Mouse (Mus musculus) hindbrain, embryonic 13.5 days (tissue): ENCODE data around the gene Thap2. TPM values are rescaled to one million over a fixed set of nuclear protein-coding genes. Genes with fewer than 3 reads are reported as not detected.

ENCODE experiments used
- ATAC-seq: fragments of 200-750 bp; cut with Nextera tagmentation; 2 replicates; pipeline ENCODE4 v1.8.0; 2017; ENCODE audit warnings: moderate TSS enrichment; ENCODE audit not compliant: low FRiP score
- H3K27ac ChIP-seq: fragments of 300-500 bp; sonication (generic); 2 replicates; pipeline ENCODE4 v1.5.1; 2015; ENCODE audit warnings: inconsistent platforms, mild to moderate bottlenecking, moderate library complexity
- H3K27me3 ChIP-seq: fragments of 300-500 bp; sonication (generic); 2 replicates; pipeline ENCODE4 v1.6.1; 2015; ENCODE audit warnings: mild to moderate bottlenecking, inconsistent platforms
- H3K36me3 ChIP-seq: fragments of 300-500 bp; sonication (generic); 2 replicates; pipeline ENCODE4 v1.6.1; 2015; ENCODE audit warnings: mild to moderate bottlenecking, inconsistent platforms
- H3K4me1 ChIP-seq: fragments of 300-500 bp; sonication (generic); replicated peaks from 2 replicates; pipeline ENCODE4 v1.6.1; 2015; ENCODE audit warnings: inconsistent platforms
- H3K4me2 ChIP-seq: fragments of 300-500 bp; sonication (generic); 2 replicates; pipeline ENCODE4 v1.6.1; 2015; ENCODE audit warnings: inconsistent platforms, mild to moderate bottlenecking, moderate library complexity
- H3K4me3 ChIP-seq: fragments of 300-500 bp; sonication (generic); 2 replicates; pipeline ENCODE4 v1.5.1; 2015; ENCODE audit warnings: mild to moderate bottlenecking, inconsistent platforms
- H3K9ac ChIP-seq: fragments of 300-500 bp; sonication (generic); 2 replicates; pipeline ENCODE4 v1.6.1; 2015; ENCODE audit warnings: mild to moderate bottlenecking, inconsistent platforms
- H3K9me3 ChIP-seq: fragments of 300-500 bp; sonication (generic); 2 replicates; pipeline ENCODE4 v1.6.1; 2016; ENCODE audit warnings: inconsistent platforms
- WGBS: fragments of 180-500 bp; shearing (Covaris S2); methylation state at CpG from one replicate; pipeline ENCODE4 v1.1.7; 2015; 5-methylcytosine and 5-hydroxymethylcytosine counted together
- polyA plus RNA-seq: library from polyadenylated mRNA; unstranded; fragments of >200 nt; fragmentation: Nextera tagmentation; extraction: Ambion mirVana; gene quantifications from 2 replicates; pipeline ENCODE4 v1.2.1, GENCODE M21; 2015

Gene Thap2
- polyA plus RNA-seq, 1 experiment from 2014 or later, result 29.9 TPM

- no peak for ATAC-seq
- Histone ChIP-seq H3K9me3 (no peaks in the 10 kb centered on the region), H3K27ac (peak overlapping the region; percentile 98), H3K4me1 (peaks cover 40% of the 10 kb centered on the region), H3K9ac (peak overlapping the region; percentile 70), H3K4me2 (peak overlapping the region; percentile 60), H3K36me3 (no peaks in the 10 kb centered on the region), H3K4me3 (peak overlapping the region; percentile 92), H3K27me3 (no peaks in the 10 kb centered on the region)
- WGBS, result 14% methylated on average over 12 of the region's 12 CpGs
Measured at GRCm38 (mm10) chr10:115382846-115383643, 1.2 kb downstream of the Thap2 start.

DNA sequence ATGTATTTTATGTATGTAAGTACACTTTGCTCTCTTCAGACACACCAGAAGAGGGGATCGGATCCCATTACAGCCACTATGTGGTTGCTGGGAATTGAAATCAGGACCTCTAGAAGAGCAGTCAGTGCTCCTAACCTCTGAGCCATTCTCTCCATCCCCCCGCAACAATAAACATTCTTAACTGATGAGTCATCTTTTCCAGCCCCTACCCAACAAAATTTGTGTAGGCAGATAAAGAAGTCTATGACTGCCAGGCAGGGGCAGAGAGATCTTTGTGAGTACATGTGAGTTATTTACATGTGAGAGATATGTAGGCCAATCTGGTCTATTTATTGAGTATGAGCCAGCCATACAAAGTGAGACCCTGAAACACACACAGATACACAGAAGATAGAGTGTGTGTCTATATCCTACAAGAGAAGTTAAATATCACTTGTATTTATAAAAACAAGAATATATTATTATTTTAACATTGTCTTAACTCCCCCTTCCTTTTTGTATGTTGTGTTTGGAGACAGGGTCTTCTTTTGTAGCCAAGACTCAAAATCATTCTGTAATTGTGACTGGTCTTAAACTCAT is 2.6 kb downstream of the Thap2 start:
- Histone ChIP-seq H3K4me1 (peaks cover 27% of the 10 kb centered on the region), H3K36me3 (no peaks in the 10 kb centered on the region), H3K9me3 (no peaks in the 10 kb centered on the region), H3K9ac (no peak overlapping the region), H3K4me2 (0 out of 2 replicates have a peak overlapping the region, but pooled peaks have one; percentile 60), H3K4me3 (no peak overlapping the region), H3K27ac (no peak overlapping the region), H3K27me3 (no peaks in the 10 kb centered on the region)
- no peak for ATAC-seq
- 87% methylated on average over 2 of the region's 2 CpGs for WGBS

DNA sequence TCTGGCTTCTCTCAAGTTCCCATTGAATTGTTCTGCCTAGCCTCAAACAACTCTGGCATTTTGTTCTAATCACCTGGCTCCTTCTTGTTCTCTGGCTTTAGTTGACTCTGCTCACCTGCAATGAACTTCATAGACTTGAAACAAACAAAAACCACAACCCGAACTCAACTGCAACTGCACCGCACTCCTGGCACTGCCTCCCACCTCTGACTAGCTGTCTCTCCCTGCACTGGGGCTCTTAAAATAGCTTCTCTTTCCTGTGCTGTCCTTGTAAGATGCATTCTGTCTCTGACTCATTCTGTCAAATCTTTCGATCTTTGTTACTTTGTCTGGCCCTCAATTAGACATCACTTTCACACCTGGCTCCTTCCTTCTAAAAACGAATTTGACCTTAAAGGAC is 21.1 kb downstream of the Thap2 start:
- peaks cover 6% of the 10 kb centered on the region; the same call in 1 of the 2 replicates for H3K36me3 ChIP-seq
- peak overlapping the region; percentile 72 for H3K4me2 ChIP-seq
- no peaks in the 10 kb centered on the region for H3K9me3 ChIP-seq
- no peak for ATAC-seq
- H3K4me1 ChIP-seq, result peaks cover 26% of the 10 kb centered on the region
- no peaks in the 10 kb centered on the region for H3K27me3 ChIP-seq
- 0 out of 2 replicates have a peak overlapping the region, but pooled peaks have one; percentile 68 for H3K9ac ChIP-seq
- peak overlapping the region; percentile 56 for H3K4me3 ChIP-seq
- WGBS, result 92% methylated on average over 4 of the region's 4 CpGs
- no peak overlapping the region for H3K27ac ChIP-seq

DNA sequence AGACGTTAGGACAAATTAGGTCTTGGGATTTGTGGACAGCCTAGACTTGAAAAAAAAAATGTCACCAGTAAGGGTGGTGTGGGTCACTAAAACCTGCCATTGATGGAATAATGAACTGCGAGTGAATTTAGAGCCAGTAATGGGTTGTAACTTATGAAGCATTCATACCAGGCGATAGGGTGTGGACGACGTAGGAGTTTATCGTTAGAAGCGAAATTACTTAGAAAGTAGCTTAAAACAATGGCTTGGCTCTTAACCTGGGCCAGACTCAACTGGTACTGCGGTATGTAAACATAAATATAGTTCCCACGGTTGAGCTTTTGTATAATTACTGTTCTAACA is 21.6 kb downstream of the Thap2 start:
- peak; percentile 22 for ATAC-seq
- peak overlapping the region; percentile 72 for H3K4me2 ChIP-seq
- no peaks in the 10 kb centered on the region for H3K9me3 ChIP-seq
- peaks cover 10% of the 10 kb centered on the region for H3K36me3 ChIP-seq
- H3K27ac ChIP-seq, result peak overlapping the region; percentile 95
- H3K9ac ChIP-seq, result peak overlapping the region; percentile 68
- H3K27me3 ChIP-seq, result no peaks in the 10 kb centered on the region
- peaks cover 26% of the 10 kb centered on the region for H3K4me1 ChIP-seq
- H3K4me3 ChIP-seq, result peak overlapping the region; percentile 56
- WGBS, result 8% methylated on average over 9 of the region's 9 CpGs

- H3K9me3 ChIP-seq, result no peaks in the 10 kb centered on the region
- WGBS, result under 1% methylated on average over 54 of the region's 58 CpGs
- ATAC-seq, result peak; percentile 99
- H3K9ac ChIP-seq, result peak within 1 kb of the TSS; percentile 68
- no peaks in the 10 kb centered on the region for H3K27me3 ChIP-seq
- H3K36me3 ChIP-seq, result peaks cover 15% of the 10 kb centered on the region
- H3K4me1 ChIP-seq, result peaks cover 26% of the 10 kb centered on the region
- peak within 1 kb of the TSS; percentile 56 for H3K4me3 ChIP-seq
- H3K4me2 ChIP-seq, result peak within 1 kb of the TSS; percentile 72
- H3K27ac ChIP-seq, result peak within 1 kb of the TSS; percentile 95
Measured at GRCm38 (mm10) chr10:115361840-115362622, 22.2 kb downstream of the Thap2 start, which contains the start of gene Tmem19. TSS of gene Tmem19 (minus strand) at chr10:115362501.

DNA sequence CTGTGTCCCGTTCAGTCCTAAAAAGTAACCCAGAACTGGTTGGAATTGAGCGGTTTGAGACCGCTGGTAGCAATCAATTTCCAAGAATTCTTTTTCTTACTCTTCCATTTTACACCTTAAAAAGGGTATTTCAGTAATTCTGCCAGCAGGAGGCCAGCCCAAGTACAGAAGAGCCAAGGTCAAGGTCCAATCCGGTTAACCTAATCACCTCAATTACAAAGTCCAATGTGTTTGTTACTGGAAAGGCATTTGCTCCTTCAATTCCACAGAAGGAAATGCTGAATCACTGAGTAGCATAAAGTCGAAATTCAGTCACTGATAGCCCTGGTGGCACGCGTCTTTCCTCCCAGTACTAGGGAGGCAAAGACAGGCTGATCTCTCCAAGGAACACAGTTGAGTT is 25.2 kb downstream of the Thap2 start:
- Histone ChIP-seq H3K4me3 (no peak overlapping the region), H3K4me2 (no peak overlapping the region), H3K9ac (no peak overlapping the region), H3K27ac (no peak overlapping the region), H3K36me3 (peaks cover 34% of the 10 kb centered on the region), H3K4me1 (peaks cover 26% of the 10 kb centered on the region), H3K9me3 (no peaks in the 10 kb centered on the region), H3K27me3 (no peaks in the 10 kb centered on the region)
- no peak for ATAC-seq
- WGBS, result 92% methylated on average over 7 of the region's 7 CpGs

DNA sequence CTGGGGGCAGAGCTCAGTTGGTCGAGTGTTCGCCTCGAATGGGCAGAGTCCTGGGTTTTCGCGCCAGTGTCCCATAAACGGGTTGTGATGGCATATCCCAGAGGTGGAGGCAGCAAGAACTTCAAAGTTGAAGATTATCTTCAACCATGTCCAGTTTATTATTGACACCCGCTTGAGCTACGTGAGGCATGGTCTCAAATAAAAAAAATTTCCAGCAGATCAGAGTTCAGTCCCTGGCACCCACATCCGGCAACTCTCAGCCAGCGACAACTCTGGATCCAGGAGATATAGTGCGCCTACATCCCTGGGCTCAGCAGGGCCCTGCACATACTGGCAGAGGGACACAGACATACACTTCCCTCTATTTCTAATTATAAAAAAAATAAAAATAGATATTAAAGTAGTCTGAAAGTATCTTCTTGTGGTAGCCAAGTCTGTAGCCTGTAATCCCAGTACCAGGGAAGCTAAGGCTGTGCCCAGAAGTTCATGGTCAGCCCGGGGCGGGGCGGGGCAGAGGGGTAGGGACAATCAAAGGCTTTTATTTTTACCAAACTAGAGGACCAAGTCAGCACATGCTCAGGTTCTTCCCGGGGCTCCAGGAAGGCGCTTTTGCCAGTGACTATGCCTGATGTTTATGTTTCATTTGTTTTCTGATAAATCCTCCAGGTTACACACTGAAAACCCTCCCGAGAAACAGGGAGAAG is 25.9 kb downstream of the Thap2 start:
- Histone ChIP-seq H3K9ac (no peak overlapping the region), H3K27me3 (no peaks in the 10 kb centered on the region), H3K4me1 (peaks cover 25% of the 10 kb centered on the region), H3K4me2 (no peak overlapping the region), H3K36me3 (peaks cover 34% of the 10 kb centered on the region), H3K4me3 (no peak overlapping the region), H3K27ac (no peak overlapping the region), H3K9me3 (no peaks in the 10 kb centered on the region)
- 96% methylated on average over 17 of the region's 17 CpGs for whole genome bisulfite sequencing
- no peak for ATAC-seq

DNA sequence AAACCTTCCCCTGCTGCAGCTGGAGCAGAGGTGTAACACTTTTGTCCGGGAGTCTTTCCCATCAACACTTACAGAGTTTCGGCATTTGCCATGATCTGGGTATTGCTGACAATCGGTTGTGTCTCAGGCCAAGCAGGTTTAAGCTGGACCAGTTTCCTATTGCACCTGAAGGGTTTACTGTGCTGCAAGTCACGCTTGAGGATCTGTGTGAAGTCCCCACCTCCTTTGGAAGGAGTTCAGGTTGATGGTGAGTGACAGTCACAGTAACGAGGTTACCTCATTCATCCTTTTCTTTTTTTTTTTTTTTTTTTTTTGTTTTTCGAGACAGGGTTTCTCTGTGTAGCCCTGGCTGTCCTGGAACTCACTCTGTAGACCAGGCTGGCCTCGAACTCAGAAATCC is 28.1 kb downstream of the Thap2 start:
- H3K4me1 ChIP-seq, result peaks cover 13% of the 10 kb centered on the region
- H3K4me2 ChIP-seq, result no peak overlapping the region
- H3K36me3 ChIP-seq, result peaks cover 37% of the 10 kb centered on the region
- no peaks in the 10 kb centered on the region for H3K9me3 ChIP-seq
- no peaks in the 10 kb centered on the region for H3K27me3 ChIP-seq
- 96% methylated on average over 6 of the region's 7 CpGs for WGBS
- H3K9ac ChIP-seq, result no peak overlapping the region
- no peak for ATAC-seq
- H3K27ac ChIP-seq, result no peak overlapping the region
- no peak overlapping the region for H3K4me3 ChIP-seq

DNA sequence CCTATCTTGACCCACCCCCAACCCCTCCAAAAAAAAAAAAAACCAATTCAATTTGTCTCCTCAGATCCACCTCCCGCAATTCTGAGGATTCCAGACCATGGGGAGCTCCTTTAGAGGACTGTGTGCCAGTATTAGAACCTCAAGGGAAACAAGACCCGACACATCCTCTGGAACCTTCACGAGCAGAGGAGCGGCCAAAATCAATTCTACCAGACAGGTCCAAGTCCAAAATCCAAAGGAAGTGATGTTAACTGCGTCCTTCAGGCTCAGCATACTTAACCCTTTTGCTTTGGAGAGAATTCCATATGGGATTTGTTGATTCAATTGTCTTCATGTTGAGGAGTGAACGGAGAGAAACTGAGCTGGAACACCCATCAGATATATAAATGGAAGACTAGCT is 29.2 kb downstream of the Thap2 start:
- WGBS, result 96% methylated on average over 6 of the region's 6 CpGs
- Histone ChIP-seq H3K4me2 (no peak overlapping the region), H3K9ac (no peak overlapping the region), H3K4me3 (no peak overlapping the region), H3K27me3 (no peaks in the 10 kb centered on the region), H3K4me1 (peaks cover 2% of the 10 kb centered on the region; the same call in 1 of the 2 replicates), H3K27ac (no peak overlapping the region), H3K9me3 (no peaks in the 10 kb centered on the region), H3K36me3 (peaks cover 37% of the 10 kb centered on the region)
- no peak for ATAC-seq

- no peak overlapping the region for H3K9ac ChIP-seq
- H3K27ac ChIP-seq, result no peak overlapping the region
- H3K36me3 ChIP-seq, result peaks cover 37% of the 10 kb centered on the region
- H3K4me1 ChIP-seq, result no peaks in the 10 kb centered on the region; the same call in 1 of the 2 replicates
- H3K4me3 ChIP-seq, result no peak overlapping the region
- H3K27me3 ChIP-seq, result no peaks in the 10 kb centered on the region
- WGBS, result 61% methylated on average over 6 of the region's 6 CpGs
- no peaks in the 10 kb centered on the region for H3K9me3 ChIP-seq
- no peak overlapping the region for H3K4me2 ChIP-seq
- no peak for ATAC-seq
Measured at GRCm38 (mm10) chr10:115354553-115354952, 29.7 kb downstream of the Thap2 start.

GRCm38 (mm10) chr10:115350810-115351397 is 33.3 kb downstream of the Thap2 start:
- peaks cover 24% of the 10 kb centered on the region for H3K36me3 ChIP-seq
- no peak overlapping the region for H3K27ac ChIP-seq
- no peak overlapping the region for H3K4me2 ChIP-seq
- peaks cover 9% of the 10 kb centered on the region for H3K4me1 ChIP-seq
- no peak overlapping the region for H3K9ac ChIP-seq
- WGBS, result 76% methylated on average over 2 of the region's 2 CpGs
- no peak overlapping the region for H3K4me3 ChIP-seq
- H3K27me3 ChIP-seq, result no peaks in the 10 kb centered on the region
- no peak for ATAC-seq
- H3K9me3 ChIP-seq, result no peaks in the 10 kb centered on the region
